Mouse (Mus musculus) thymus, postnatal 4 days (tissue): ENCODE data around the gene Men1.
A peak's percentile ranks its signal among the peaks of the same experiment; 100 is the strongest.

ENCODE experiments used
- DNase-seq: peaks from one replicate; pipeline ENCODE4 v3.0.0; 2021

Gene Men1

GRCm38 (mm10) chr19:6340524-6341452 lies 6.0 kb downstream of the Men1 start, which contains the start of gene Map4k2:
Map4k2 (plus strand) TSS chr19:6341135.
- DNase-seq: peak; percentile 97

GRCm38 (mm10) chr19:6341453-6342077 lies 6.8 kb downstream of the Men1 start:
- DNase-seq: peak; percentile 60

- peak; percentile 65 for DNase-seq
Measured at GRCm38 (mm10) chr19:6342276-6342933, 7.6 kb downstream of the Men1 start.

- peak; percentile 70 for DNase-seq
Measured at GRCm38 (mm10) chr19:6343066-6343925, 8.5 kb downstream of the Men1 start.

- no peak for DNase-seq
Measured at GRCm38 (mm10) chr19:6343996-6344395, 9.2 kb downstream of the Men1 start.

GRCm38 (mm10) chr19:6346023-6346422 lies 11.2 kb downstream of the Men1 start:
- DNase-seq: no peak

- no peak for DNase-seq
Measured at GRCm38 (mm10) chr19:6346661-6347060, 11.9 kb downstream of the Men1 start.

GRCm38 (mm10) chr19:6347615-6348014 lies 12.8 kb downstream of the Men1 start:
- no peak for DNase-seq

- no peak for DNase-seq
Measured at GRCm38 (mm10) chr19:6348717-6349116, 13.9 kb downstream of the Men1 start.

- no peak for DNase-seq
Measured at GRCm38 (mm10) chr19:6349215-6349983, 14.6 kb downstream of the Men1 start.

- no peak for DNase-seq
Measured at GRCm38 (mm10) chr19:6351431-6352106, 16.8 kb downstream of the Men1 start.

GRCm38 (mm10) chr19:6352107-6352505 lies 17.3 kb downstream of the Men1 start:
- DNase-seq: no peak

- no peak for DNase-seq
Measured at GRCm38 (mm10) chr19:6354030-6354429, 19.3 kb downstream of the Men1 start.

GRCm38 (mm10) chr19:6361291-6361690 lies 26.5 kb downstream of the Men1 start:
- no peak for DNase-seq

GRCm38 (mm10) chr19:6363091-6363410 lies 28.3 kb downstream of the Men1 start:
- DNase-seq: no peak

GRCm38 (mm10) chr19:6363411-6364240 lies 28.8 kb downstream of the Men1 start, which contains the start of gene Sf1:
Sf1 (plus strand) TSS chr19:6363690.
- peak; percentile 99 for DNase-seq

GRCm38 (mm10) chr19:6364317-6364725 lies 29.5 kb downstream of the Men1 start:
- DNase-seq: peak; percentile 96

GRCm38 (mm10) chr19:6364842-6365241 lies 30.1 kb downstream of the Men1 start:
- no peak for DNase-seq

GRCm38 (mm10) chr19:6370175-6370574 lies 35.4 kb downstream of the Men1 start:
- DNase-seq: no peak

- no peak for DNase-seq
Measured at GRCm38 (mm10) chr19:6372433-6372832, 37.7 kb downstream of the Men1 start.
